Mouse (Mus musculus) liver, postnatal 0 days (tissue): Measurements from ENCODE around the gene Nupr1.

Experiments
- CTCF ChIP-seq: sonication (generic); IDR thresholded peaks from 2 replicates; pipeline ENCODE4 v1.5.1; 2016; ENCODE audit warnings: antibody characterized with exemption, low read depth
- EP300 ChIP-seq: IDR thresholded peaks from 2 replicates; pipeline ENCODE4 v1.6.1; 2016; ENCODE audit warnings: antibody characterized with exemption, low read depth, mild to moderate bottlenecking

DNA sequence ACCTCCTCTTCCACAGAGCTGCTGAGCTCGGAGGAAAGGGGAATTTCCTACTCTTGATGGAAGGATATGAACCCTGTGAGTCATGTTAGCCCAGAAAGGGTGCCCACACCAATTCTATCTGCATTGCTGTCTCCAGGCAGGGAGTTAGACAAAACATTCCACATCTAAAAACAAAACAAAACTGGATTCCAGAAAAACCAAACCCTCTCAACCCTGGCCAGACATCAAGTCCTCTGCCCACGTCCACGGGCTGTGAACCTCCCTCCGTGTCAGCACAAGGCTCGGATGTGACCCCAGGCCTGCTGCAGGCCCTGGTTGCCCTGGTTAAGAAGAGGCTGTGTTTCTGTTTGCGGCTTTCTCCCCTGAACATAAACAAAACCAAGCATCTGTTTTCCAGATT is 2.5 kb downstream of the Nupr1 start:
- TF ChIP-seq CTCF: no peak
- TF ChIP-seq EP300: no peak
